In the genomic region with DNA sequence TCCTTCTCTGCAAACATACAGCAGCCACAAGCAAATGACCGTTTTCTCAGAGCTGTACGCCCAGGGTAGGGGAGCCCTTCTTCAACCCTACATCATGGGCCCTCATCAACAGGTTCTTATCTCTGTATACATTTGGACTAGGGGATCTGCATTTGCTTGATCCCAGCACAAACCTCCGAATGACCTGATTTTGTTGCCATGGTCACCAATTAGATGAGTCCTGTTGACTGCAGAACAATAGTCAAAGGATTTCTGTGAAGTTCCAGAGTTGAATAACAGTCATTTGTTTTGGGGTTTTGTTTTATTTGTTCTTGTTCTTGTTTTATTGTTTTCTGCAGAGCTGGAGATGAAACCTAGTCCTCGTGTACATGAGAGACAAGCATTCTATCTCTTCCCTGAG, we compare ENCODE assay signal across 13 mouse cellular contexts.
"Had no signal": no experiment of that assay in that cellular context is flagged by ENCODE, and none has a peak within 500 bp of the region (broad histone marks: within the 10 kb centered on the region; RNA-seq: fewer than 3 reads in every experiment).

No protein-coding gene starts in this region.

- DNase-seq: kidney, adult 11 months; kidney, adult 8-10 months; kidney, postnatal 10 days; kidney, postnatal 36 days; liver; lung, adult 18-20 months; lung, postnatal 10 days; lung, postnatal 36 days; right cerebral cortex, adult 18-20 months; right cerebral cortex, postnatal 25 days; spleen, adult 18-20 months; thymus, adult 18-20 months; thymus, postnatal 36 days had no signal
